Mouse (Mus musculus) MEL-GATA-1-ER (cell line): Measurements from ENCODE around the gene Btn2a2.
A peak's percentile ranks its signal among the peaks of the same experiment; 100 is the strongest.

Experiments used
- DNase-seq: peaks from one replicate; pipeline ENCODE4 v3.0.0-alpha.2; 2012; ENCODE audit warnings: low read depth; ENCODE audit errors: extremely low read depth

The Btn2a2 gene

GRCm38 (mm10) chr13:23488400-23489322 lies at the start of gene Btn2a2:
Gene Btn2a2, minus strand, starts transcription at chr13:23488857.
- DNase-seq: peak; percentile 82

- no peak for DNase-seq
Measured at GRCm38 (mm10) chr13:23538249-23538648, 49.6 kb upstream of the Btn2a2 start.

- no peak for DNase-seq
Measured at GRCm38 (mm10) chr13:23537006-23537710, 48.5 kb upstream of the Btn2a2 start.

- DNase-seq: no peak
Measured at GRCm38 (mm10) chr13:23536076-23536822, 47.6 kb upstream of the Btn2a2 start.

GRCm38 (mm10) chr13:23535137-23536075 lies 46.7 kb upstream of the Btn2a2 start, which contains the start of gene Hist1h3g:
Gene Hist1h3g, plus strand, starts transcription at chr13:23535422.
- DNase-seq: peak; percentile 99

- no peak for DNase-seq
Measured at GRCm38 (mm10) chr13:23534368-23535131, 45.9 kb upstream of the Btn2a2 start.

GRCm38 (mm10) chr13:23533560-23534367 lies 45.1 kb upstream of the Btn2a2 start, which contains the start of gene Hist1h2af:
Gene Hist1h2af, plus strand, starts transcription at chr13:23533906.
- peak; percentile 98 for DNase-seq

- DNase-seq: no peak
Measured at GRCm38 (mm10) chr13:23532262-23533075, 43.8 kb upstream of the Btn2a2 start.

- DNase-seq: peak; percentile 95
Measured at GRCm38 (mm10) chr13:23530901-23531875, 42.5 kb upstream of the Btn2a2 start, which contains the start of gene Hist1h4h. Gene Hist1h4h, plus strand, starts transcription at chr13:23531050.

- no peak for DNase-seq
Measured at GRCm38 (mm10) chr13:23530181-23530900, 41.7 kb upstream of the Btn2a2 start.

GRCm38 (mm10) chr13:23529480-23530165 lies 41.0 kb upstream of the Btn2a2 start:
- DNase-seq: no peak

GRCm38 (mm10) chr13:23529005-23529404 lies 40.3 kb upstream of the Btn2a2 start:
- DNase-seq: no peak

GRCm38 (mm10) chr13:23526312-23526711 lies 37.7 kb upstream of the Btn2a2 start:
- DNase-seq: no peak

GRCm38 (mm10) chr13:23525901-23526300 lies 37.2 kb upstream of the Btn2a2 start:
- no peak for DNase-seq

- peak; percentile 83 for DNase-seq
Measured at GRCm38 (mm10) chr13:23524654-23525053, 36.0 kb upstream of the Btn2a2 start.
